Mouse (Mus musculus) 416B (cell line): ENCODE results near the gene Nat9.

Experiments used
- DNase-seq: peaks from one replicate; pipeline ENCODE4 v3.0.0; 2011; ENCODE audit warnings: low read depth

The Nat9 gene

GRCm38 (mm10) chr11:115215123-115215522 is 27.5 kb upstream of the Nat9 start:
- DNase-seq: no peak

DNA sequence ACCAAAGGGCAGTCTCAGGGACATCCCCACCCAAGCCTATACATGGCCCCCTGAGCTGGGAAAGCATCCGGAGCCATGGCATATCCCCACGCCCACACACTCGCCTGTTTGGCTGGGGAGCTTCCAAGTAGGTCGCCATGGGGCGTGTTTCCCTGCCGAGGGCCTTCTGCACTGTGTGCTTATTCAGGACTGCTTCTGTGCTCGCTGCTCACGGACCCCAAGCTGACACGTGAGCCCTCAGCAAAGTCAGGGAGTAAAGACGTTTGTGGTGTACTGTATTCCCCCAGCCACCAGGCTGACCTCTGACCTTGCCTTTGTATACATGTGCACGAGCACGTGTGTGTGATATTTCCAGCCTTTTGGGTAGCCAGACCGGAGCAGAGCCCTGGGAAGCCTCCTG is 24.5 kb upstream of the Nat9 start:
- DNase-seq: no peak

- no peak for DNase-seq
These were observed 22.3 kb upstream of the Nat9 start for GRCm38 (mm10) chr11:115209958-115210357.

- DNase-seq: peak; percentile 32
These were observed 21.4 kb upstream of the Nat9 start for GRCm38 (mm10) chr11:115208776-115209732.

GRCm38 (mm10) chr11:115208126-115208525 is 20.5 kb upstream of the Nat9 start:
- DNase-seq: no peak

DNA sequence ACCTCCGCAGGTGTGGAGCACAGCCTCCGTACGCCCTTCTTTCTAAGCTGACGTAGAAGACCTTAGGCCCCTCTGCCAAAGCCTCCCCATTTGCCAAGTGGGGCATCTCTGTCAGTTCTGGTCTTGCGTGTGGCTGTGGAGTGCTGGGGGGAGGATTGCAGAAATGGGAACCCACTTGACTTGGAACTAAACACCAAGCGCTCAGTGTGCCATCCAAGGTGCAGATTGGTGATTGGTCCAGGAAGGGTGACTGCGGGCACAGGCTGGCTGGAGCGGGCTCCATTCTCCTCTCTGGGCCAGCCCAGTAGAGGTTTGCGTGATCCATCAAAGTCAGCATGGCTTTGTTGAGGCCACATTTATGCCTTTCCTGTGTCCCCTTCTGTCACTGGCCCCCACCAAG is 15.1 kb upstream of the Nat9 start:
- no peak for DNase-seq

DNA sequence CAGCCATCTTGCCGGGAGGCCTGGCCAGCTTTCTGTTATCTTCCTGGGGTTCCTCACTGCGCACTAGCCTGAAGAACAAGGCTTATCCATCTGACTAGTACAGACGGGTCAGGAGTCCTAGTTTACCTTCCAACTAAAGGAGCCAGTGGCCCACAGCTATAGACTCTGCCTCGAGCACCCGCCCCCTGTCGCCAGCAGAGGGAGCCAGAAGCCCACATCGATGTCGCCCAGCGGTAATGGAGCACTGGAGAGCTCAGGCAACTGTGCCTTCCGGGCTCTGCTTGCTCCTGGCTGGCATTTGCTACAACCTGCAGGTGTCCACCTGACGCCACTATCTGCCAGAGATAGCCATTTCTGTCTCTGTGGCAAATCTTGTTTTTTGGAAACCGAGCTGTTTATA is 14.7 kb upstream of the Nat9 start:
- DNase-seq: peak; percentile 66

DNA sequence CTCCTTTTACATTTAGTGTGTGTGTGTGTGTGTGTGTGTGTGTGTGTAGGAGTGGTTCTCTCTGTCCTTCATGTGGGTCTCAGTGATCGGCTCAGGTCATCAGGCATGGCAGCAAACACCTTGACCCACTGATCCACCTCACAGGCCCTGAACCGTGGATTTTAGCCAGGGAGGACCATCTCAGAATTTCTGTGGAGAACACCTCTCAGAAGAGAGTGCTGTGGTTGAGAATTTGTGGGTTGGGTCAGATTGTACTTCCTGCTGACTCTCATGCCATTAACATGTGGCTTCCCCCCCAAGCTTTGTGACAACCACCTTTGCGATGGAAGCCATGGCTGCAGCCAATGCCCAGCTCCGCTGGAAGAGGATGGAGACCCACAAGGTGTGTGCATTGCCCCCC is 12.9 kb upstream of the Nat9 start:
- DNase-seq: no peak

DNA sequence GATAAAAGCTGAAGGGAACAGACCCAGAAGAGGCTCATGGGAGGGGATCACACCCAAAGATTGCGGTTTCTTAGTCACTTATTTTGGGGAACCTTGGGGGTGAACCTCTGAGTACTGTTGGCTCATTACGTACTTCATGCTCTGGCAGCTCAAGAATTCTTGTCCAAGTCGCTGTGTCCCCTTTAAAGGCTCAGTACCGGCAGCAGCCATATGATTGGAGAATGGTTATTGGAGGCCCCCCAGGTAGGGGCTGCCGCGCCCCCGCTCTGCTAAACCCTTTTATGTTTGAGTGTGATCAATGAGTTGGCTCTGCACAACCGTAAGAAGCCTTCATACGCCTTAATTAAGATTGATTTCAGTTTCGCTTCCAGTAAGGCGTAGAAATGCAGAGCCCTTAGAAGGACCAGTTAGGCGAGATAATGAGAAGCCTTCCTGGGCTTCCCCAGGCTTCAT is 11.3 kb upstream of the Nat9 start:
- no peak for DNase-seq

- DNase-seq: no peak
These were observed 9.9 kb upstream of the Nat9 start for GRCm38 (mm10) chr11:115197558-115197957.

GRCm38 (mm10) chr11:115195933-115196332 is 8.3 kb upstream of the Nat9 start:
- DNase-seq: no peak

DNA sequence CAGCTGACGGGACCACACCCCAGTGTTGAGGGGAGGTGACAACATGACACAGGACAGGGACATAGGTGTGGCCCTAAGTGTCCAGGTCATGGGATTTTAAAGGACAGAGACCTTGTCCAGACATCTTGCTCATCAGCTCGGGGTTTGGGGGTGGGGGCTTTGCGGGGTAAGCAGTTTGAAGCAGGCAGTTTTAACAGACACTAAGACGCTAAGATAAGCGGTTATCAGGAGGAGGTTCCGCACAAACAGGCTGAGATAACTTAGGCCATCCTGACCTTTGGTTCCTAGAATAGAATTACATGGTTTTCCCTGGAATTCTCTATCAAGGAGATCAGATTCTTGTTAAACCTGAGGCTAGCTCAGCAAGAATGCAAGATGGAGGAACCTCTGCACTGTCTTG is 7.0 kb upstream of the Nat9 start:
- DNase-seq: no peak

DNA sequence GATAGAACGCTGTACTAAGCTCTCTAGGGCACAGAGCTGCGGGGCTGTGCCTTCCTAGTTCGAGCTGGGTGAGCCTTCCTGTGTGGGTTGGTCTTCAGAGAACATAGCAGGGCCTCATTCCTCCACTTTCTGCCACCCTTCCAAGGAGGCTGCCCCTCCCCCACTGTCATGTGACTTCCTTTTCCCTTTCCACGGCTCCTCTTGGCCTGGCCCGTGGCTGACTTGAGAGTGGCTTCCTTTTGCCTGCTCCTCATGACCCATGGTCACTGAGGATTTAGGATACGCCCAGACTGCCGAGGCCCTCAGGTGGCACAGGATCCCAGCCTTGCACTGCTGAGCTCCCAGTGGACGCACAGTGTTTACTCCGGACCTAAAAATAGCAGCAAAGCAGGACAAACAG is 4.5 kb upstream of the Nat9 start:
- peak; percentile 78 for DNase-seq

- DNase-seq: peak; percentile 57
These were observed 1.6 kb upstream of the Nat9 start for GRCm38 (mm10) chr11:115189304-115189703.

- DNase-seq: peak; percentile 93
These were observed 1.0 kb upstream of the Nat9 start for GRCm38 (mm10) chr11:115188539-115189231.

- peak; percentile 97 for DNase-seq
These were observed 427 bp downstream of the Nat9 start, which contains the start of gene Tmem104 for GRCm38 (mm10) chr11:115187224-115187639. Tmem104 (plus strand) TSS chr11:115187487.

DNA sequence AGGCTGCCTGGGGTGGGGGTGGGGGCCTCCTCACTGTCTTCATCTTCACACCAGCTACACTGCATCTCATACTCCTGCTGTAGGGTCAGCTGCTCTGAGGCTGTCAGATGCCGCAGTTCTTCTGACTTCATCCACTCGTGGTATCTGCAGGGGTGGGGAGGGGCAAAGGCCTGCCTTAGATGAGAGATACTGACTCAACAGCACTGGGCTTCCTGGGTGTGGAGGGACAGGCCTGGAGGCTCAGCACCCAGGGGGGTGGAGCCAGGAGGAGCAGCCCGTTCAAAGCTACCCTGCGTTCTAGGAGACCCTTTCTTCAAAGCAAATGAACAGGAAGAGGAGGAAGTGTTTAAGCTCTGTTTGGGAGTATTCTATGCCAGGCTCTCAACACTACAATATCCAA is 2.7 kb downstream of the Nat9 start:
- DNase-seq: no peak

- peak; percentile 78 for DNase-seq
These were observed 5.6 kb downstream of the Nat9 start for GRCm38 (mm10) chr11:115181913-115182638.

- DNase-seq: no peak
These were observed 7.8 kb downstream of the Nat9 start for GRCm38 (mm10) chr11:115179881-115180280.

GRCm38 (mm10) chr11:115179191-115179590 is 8.5 kb downstream of the Nat9 start:
- DNase-seq: no peak

- no peak for DNase-seq
These were observed 8.9 kb downstream of the Nat9 start for GRCm38 (mm10) chr11:115178766-115179165.

GRCm38 (mm10) chr11:115177559-115178195 is 10.0 kb downstream of the Nat9 start:
- no peak for DNase-seq
